Mouse (Mus musculus) thymus, postnatal 14 days (tissue): ENCODE measurements around the gene Calml4.
"Not testable (repeated sequence)": the region's sequence is repeated elsewhere in the genome, so short reads cannot be mapped to it uniquely, and the experiment has no call there.

ENCODE experiments used
- DNase-seq: peaks from one replicate; pipeline ENCODE4 v3.0.0; 2021

Gene Calml4

DNA sequence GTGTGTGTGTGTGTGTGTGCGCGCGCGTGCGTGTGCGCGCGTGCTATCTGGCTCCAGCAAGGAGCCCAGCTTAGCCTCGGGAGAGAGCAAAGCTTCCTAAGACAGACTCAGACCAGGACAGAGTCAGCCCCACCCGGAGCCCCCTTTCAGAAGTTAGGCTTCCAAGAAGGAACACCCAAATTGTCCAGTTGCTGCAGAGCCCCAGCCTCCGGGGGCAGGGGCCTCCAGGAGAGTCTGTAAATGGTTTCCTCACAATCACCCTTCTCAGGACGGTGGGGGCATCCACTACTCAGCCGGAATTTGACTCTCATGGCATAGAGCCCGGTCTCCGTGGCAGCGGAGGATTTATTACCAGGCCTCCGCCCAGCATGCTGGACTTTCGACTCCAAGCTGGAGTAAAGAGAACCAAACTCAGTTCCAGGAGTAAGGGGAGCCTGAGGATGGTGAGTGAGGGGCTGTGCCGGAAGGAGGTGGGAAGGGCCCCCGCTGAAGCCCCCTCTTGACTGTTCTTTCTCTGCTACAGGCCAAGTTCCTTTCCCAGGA, at the start of gene Calml4:
Calml4 (plus strand) TSS at position 362 of the 543 bp plus-strand sequence.
- DNase-seq, result no peak

DNA sequence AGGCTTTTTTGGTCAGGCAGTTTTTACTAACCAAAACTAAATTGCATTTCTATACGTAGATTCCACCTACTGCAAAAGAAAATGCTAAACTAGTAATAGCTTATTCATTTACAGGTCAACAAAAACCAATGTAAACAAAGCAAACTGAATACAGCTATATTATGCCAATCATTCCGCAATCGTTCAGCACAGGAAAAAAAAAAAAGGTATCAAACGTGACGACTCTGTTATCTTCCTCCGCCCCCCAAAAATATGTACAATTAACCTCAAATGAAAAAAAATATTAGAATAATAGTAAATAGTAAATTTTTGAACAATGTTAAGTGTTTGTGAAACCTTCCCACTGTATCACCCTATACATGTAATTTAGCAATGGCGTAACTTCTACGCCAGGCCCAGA, 47.8 kb upstream of the Calml4 start:
- no peak for DNase-seq

DNA sequence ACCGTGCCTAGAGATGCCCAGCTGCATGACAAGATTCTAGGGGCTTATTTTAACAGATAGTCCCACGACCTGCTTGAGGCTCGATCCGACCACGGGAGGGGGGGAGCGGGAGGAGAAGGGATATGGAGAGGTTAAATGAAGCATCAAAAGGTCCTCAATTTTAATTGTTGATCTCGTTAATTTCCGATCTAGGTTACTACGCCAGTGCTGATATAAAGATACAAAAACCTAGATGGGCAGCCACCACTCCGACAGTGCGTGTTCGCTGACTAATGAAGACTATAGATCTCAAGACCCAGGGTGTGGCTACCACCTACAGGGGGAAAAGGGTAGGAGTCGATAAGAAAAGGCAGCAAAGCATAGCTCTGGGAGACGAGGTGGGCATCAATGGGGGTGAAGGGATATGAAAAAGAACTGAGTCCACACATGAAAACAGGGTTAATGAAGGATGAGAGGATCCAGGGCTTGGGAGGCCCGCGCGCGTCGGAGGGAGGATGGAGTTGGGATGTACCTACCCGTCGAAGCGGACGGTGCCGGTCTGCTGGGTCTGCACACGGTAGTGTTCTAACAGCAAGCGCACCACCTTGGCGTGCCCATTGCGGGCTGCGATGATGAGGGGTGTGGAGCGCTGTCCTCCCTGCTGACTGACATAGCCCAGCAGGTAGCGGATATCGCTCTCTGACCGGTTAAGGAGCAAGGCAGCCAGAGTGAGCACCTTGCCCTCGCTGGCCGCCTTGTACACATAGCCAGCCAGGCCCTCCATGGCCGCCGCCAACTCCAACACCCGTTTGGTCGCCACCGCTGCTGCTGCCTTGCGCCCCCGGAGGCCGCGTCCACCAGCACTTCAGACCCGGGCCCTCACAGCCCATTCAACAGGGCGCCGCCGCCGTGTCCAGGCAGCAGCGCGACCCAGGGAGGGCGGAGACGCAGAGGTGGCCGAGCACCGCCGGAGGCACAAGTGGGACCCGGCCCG, 47.1 kb upstream of the Calml4 start:
- peak; percentile 38 for DNase-seq

DNA sequence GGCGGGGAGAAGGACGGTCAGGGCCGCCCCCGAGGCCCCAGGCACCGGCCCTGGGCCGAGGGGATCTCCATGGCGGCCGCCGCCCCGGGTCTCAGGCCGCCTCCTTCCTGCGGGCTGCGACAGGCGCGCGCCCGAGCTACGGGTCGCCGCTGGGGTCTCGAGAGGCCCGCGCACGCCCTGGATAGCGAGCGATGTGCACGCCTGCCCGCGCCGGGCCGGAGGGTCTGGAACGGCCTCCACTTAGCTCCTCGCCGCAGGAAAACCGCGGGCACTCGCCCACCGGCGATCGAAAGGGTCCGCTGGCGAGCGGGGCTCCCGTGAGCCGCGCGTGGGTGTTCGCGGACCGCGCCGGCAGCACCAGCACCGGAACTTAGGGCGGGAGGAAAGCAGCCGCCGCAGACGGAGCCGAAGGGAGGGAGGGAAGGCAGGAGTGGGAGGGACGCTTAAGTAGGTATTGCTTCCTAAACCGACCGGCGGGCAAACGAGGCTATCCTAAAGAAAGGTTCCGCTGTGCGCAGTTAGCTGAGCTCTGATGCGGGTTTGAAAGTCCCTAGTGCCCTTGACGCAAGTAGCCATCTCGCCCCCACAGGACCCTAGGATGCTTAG, 46.3 kb upstream of the Calml4 start, which contains the start of gene Fem1b:
Fem1b (minus strand) TSS at position 419 of the 606 bp plus-strand sequence.
- peak; percentile 93 for DNase-seq

DNA sequence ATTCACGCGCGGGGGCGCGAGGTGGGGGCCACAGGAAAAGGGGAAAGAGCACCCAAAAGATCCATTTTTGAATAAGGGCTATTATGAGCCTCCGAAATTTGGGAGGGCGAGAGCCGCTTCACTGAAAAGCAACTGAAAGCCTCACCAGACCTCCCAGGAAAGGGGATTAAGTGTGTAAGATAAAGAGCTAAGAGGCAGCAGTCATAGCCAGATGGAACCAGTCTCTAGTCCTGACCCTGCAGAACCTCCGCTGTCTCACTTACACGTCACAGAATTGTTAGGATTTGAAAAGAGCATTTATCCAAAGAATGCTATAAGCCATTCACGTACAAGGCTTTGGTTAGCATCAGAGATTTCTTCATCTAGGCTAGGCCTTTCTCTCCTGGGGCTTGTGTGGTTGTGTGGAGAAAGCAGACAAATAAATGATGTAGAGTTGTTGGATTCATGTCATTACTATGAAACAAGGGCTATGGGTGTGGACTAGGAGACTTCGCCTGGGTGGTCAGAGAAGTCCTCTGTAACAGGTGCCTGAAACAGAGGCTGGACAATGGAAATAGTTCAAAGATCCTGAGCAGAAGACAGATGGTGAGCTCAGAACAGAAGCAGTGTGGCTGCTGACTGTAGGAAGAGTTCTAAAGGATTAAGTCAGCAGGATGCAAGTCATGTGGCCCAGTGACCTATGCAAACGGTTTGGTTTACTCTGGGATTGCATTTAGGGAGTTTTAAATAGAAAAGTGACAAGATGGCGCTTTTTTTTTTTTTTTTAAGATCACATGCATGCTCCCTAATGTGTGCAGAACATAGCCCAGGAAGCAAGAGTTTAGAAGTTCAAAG, 45.4 kb upstream of the Calml4 start:
- no peak for DNase-seq

DNA sequence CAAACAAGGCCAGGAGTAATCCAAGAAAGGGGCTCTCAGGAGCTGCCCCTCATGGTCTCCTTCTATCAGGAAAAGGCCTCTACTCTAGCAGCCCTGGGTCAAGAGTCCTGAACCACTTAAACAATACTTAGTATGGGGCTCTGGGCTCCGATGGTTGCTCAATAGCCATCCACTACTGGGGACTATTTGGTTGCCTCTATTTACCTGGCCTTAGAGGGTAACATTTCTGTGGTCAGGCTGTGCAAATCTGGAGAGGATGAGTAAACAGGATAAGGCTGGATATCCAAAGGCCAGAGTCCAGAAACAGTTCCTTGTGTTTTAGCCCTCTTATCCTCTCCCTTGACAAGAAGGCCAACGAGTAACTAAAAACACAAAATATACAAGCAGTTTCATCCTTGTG, 43.1 kb upstream of the Calml4 start:
- DNase-seq, result no peak

DNA sequence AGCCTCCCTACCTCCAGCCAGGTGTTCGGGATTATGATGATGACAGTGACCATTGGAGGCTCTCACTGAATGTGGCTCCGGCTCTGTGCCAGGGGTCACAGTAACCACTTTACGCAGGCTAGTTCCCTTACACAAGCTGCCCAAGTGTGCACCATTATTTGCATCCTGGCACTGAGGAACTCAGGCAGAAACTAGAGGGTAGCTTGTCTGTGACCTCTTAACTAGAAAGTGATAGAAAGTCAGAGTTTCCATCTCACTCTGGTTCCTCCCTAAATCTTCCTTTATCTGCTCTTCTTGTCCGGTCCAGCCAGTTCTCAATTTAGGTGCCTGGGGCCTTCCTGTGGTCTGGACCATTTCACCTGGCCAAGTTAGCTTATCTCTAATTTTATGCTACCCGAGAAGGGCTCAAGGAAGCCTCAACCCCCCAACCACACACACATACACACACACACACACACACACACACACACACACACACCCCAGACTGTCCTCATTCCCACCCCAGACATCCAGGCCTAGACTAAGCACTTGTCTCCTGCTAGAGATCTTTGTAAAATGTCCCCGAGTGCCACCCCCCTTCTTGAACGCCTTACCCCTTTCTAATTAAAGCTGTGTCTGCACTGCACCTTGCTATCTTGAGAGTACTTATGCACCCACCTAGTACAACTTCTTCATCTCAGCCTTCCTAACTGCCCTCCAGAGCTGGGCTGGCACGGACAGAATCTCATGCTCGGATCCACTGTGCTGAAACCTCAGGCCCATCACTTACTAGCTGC, 41.4 kb upstream of the Calml4 start:
- DNase-seq, result no peak

DNA sequence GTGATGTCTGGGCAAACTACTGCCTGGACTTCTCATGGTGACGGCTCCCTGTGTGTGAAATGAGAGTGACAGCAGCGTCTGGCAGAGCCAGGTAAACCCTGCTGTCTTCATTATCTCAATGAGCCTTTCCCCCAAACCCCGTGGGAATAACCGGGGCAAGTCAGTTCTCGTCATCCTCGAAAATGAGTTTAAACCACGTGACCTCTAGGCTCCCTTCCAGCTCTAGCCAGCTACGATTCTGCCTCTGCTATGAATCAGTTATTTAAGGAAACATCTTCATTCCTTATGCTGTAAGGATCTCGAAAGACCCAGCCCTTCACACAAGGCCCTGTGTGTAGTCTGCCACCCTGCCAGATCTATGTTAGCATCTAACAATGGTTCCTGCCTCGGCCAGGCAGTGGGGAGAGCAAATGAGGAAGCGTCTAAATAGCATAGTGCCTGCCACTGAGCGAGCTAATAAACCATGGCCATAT, 40.7 kb upstream of the Calml4 start:
- no peak for DNase-seq

DNA sequence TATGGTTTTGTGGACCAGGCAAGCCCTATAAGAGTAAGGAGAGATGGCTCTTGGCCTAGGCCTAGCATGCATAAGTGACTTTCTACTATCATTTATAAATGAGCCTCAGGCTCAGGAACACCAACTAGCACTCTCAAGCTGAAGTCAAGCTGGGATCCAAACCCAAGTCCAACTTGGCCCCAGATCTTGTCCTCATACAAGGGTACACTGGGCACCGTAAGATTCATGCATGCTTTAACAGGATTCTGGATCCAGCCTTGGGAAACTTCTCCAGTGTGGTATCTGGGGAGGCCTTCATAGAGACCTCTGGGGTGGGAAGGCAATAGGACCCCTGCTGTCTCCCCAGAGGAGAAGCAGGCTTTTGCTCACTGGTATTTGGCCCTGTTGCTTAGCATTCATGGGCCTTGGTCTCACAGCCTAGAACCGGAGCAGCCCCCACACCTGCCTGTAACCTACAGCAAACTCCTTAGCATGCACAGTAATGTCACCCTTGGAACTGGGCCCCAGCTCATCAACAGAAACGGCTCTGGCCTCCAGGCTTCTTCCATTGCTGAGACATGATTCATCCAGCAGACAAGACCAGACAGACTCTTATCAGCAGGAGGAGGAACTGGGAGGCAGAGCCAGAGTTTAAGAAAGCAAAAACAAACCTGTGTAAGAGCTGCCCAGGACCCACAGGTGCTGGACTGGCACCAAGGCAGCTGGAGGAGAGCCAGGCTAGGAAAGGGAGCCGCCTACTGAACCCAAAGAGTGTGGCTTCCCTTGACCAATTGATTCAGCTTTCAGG, 39.9 kb upstream of the Calml4 start:
- no peak for DNase-seq

DNA sequence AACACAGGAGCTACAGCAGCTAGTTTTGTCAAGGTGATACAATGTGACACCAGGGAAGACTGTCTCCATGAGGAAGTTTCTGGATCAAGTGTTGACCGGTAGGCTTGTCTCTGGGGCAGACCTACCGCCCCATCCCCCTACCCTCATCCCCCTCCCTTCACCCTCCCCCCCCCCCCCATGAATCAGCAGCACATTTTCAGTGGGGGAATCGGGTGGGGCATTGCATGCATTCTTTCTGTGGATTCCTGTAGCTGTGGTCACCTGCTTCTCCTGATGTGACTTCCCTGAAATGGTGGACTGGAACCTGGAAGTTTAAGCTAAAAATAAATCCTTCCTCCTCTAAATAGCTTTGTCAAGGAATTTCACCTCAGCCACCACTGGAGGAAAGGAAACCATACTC, 38.4 kb upstream of the Calml4 start:
- no peak for DNase-seq

DNA sequence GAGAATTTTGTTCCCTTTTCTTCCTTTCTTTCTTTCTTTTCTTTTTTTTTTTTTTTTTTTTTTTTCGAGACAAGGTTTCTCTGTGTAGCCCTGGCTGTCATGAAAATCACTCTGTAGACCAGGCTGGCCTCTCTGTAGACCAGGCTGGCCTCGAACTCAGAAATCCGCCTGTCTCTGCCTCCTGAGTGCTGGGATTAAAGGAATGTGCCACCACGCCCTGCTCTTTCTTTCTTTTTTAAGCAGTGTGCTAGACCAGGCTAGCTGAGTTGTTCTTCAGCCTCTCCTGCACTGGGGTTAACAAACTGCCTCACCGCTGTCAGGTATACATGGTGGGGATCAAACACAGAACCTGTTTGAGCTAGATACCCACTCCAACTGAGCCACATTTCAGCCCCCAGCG, 38.0 kb upstream of the Calml4 start:
- not testable (repeated sequence) for DNase-seq

DNA sequence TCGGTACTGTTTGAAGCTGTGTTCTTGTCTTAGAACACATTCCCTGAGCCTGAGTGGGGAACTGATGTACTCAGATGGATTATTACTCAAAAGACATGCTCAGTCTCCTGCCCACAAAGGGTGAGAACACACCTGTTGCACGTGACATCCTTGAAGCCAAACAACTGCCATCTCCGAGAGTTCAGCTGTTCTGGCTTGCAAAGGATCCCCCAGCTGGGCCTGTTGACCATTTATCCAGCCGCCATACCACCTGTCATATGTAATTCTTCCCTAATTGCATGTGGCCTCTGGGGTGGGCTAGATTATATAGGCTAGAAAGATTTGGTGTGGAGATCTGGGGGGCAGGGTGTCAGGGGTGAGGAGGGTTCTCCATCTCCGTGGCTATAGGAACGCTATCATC, 37.1 kb upstream of the Calml4 start:
- no peak for DNase-seq

DNA sequence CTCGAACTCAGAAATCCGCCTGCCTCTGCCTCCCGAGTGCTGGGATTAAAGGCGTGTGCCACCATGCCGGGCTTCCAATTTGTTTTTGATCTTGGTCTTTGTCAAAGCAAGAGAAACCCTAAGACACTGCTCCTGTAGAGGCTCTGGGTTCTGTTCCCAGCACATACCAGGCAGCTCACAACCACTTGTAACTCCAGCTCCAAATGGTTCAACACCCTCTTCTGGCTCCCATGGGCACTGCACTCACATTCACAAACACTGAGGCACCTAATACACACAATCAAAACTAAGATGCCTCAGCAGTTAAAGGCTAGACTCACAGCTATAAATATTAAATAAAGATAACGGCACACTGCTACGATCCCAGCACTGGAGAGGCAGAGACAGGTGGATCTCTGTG, 36.1 kb upstream of the Calml4 start:
- no peak for DNase-seq

DNA sequence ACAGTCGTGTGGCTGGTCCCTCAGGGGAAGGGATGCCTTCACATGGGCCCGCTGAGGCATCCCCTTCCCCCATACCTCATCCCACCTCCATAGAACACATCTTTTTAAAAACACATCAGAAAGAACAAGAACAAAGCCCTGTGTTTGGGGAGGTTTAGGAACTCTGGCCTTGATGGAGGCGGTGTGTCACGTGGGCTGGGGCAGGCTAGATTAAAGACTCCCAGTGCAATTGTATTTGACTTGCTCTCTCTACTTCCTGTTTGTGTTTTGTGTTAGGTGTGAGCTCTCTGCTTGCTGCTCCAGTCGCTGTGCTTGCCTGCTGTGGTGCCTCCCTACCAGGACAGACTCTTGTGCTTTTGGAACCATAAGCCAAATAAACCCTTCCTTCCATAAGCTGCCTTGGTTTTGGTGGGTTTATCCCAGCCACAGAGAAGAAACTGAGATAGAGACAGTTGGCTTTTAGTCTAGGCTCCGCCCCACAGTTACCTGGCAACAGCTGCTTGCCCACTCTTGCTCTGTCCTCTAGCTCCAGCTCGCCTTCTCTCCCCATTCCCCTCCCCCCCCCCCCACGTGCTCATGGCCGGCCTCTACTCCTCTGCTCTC, 32.0 kb upstream of the Calml4 start:
- peak; percentile 56 for DNase-seq

DNA sequence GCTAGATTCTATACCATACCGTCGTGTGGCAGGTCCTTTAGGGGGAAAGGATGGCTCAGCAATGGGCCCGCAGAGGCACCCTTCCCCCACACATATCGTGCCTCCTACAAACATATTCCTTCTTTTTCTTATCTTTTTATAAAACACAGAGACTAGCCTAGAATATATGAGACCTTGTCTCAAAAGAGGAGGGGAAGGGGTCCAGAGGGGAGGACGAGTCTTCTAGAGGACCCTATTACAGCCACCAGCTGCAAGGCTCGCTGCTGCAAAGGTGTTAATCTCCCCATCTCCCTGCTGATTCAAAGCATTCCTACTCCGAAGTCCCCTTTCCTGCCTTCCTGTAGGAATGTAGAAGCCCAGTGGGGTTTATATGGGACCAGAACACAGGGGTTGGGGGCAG, 31.4 kb upstream of the Calml4 start:
- peak; percentile 17 for DNase-seq

DNA sequence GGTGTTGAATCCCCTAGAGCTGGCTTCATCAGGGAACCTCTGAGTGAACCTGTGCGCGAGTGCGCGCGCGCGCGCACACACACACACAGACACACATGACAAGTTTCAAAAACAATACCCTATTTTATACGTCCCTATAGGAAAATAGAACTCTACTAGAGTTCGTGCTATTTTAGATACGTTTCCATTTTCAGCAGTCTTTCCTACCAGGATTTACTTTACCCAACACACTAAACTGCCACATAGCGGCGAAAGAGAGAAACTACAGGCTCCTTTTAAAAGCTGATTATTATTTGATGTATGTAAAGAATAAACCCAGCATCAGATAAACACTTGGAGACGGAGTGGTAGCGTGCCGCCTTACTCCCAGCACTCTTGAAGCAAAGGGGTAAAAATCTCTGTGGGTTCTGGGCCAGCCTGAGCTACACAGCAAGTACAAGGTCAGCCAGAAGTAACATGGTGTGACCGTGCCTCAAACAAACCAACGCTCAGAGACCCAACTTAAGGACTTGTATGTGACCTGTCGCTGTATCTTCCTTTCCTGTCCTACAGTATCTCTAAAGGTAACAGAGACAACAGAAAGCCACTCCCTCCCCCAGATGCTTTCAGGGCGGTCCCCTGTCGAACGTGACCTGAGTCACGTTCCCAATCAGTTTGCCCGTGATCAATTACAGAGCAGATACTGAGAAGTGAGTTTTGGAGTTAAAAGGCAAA, 29.8 kb upstream of the Calml4 start:
- peak; percentile 26 for DNase-seq

DNA sequence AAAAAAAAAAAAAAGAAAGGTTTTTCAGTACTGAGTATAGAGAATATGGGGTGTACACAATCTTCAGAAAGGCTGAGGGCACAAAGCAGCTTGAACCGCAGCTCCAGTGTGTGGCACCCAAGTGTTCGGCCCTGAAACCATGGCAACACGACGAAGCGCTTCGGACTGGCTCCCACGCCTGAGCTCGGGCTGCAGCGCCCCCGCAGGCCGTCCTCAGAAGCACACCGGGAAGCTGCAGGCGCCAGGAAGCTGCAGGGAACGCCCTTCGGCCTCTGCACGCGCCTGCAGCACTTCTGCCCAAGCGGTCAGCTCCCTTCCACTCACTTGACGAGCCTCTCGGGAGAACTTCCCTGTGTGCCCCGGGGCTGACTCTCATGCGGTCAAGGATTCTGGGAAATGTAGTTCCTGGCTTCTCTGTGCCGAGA, 29.2 kb upstream of the Calml4 start:
- peak; percentile 91 for DNase-seq

DNA sequence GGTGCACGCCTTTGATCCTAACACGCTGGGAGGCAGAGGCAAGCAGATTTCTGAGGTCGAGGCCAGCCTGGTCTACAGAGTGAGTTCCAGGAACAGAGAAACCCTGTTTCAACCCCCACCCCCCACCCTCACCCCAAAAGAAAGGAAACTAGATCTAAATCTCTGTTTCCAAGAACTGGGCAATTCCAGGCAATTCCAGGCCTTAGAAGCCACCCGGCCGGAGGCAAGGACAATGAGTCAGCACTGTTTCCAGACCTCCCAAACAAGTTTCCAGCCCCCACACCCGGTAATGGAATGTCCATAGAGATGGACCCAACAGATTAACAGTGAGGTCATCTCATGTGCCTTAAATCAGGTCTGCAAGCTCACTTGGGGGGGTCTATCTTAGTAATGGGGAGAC, 28.0 kb upstream of the Calml4 start:
- DNase-seq, result no peak

DNA sequence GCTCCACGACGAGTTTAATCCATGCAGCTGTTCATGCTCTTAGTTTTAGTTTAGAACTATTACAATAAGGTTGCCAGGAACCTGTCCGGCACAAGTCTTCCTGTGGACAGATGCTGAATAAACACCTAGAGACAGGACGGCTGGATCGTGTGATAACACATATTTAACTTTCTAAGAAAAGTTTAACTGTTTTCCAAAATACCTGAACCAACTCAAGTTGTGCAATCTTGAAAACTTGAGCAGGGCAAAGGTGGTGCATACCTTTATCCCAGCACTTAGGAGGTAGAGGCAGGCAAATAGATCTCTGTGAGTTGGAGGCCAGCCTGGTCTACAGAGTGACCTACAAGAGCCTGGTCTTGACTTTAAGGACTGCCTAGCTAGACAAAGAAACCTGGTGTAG, 23.0 kb upstream of the Calml4 start:
- no peak for DNase-seq
